Mouse (Mus musculus): ENCODE data around the gene Edn1. TPM values are rescaled to one million over a fixed set of nuclear protein-coding genes. Genes with fewer than 3 reads are reported as not detected.

The Edn1 gene
- polyA plus RNA-seq, 2 experiments: 2.4 to 4.0 TPM

DNA sequence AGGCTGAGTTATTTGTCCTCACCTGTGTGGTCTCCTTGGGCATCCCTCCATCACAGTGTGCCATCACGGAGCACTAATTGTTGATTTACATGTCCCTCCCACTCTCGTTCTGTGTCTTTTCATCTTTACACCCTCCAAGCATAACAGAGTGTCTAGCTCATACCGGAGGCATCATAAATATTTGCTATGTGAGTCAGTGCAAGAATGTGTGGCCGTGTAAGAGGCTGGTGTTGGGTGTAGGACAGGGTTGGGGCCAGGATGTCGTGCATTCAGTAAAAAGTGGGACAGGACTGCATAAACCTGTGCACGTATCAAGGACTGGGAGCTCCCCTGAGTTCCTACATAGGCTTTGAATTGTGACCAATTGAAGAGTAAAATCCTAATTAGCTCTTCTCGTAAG lies 50.4 kb downstream of the Edn1 start:
- ATAC-seq (ENCODE audit: low FRiP score, low read depth) (no peak), DNase-seq (ENCODE audit: low spot score) (no peak)
- Histone ChIP-seq H3K9me3 (ENCODE audit: control insufficient read depth, low read length) (no peaks in the 10 kb centered on the region), H3K27me3 (ENCODE audit: control insufficient read depth, insufficient read depth, low read length) (no peaks in the 10 kb centered on the region), H3K4me1 (ENCODE audit: control insufficient read depth, insufficient read depth, low read length) (no peaks in the 10 kb centered on the region), H3K4me3 (replicated peaks; ENCODE audit: low read length) (no peak overlapping the region), H3K4me2 (replicated peaks; ENCODE audit: low read depth, low read length, severe bottlenecking) (no peak overlapping the region), H3K9ac (ENCODE audit: low read depth, low read length, severe bottlenecking) (no peak overlapping the region), H3K27ac (replicated peaks; ENCODE audit: low read depth, low read length) (no peak overlapping the region), H3K36me3 (ENCODE audit: control insufficient read depth, insufficient read depth, low read length) (no peaks in the 10 kb centered on the region)
- WGBS: 71% methylated on average over 7 of the region's 7 CpGs
- TF ChIP-seq POLR2A (IDR thresholded peaks at IDR 0.05; ENCODE audit: borderline replicate concordance, extremely low read depth, insufficient read depth, insufficient read length): no peak

Other genes with a start within 250 kb of the Edn1 start
- gene Hivep1, start 249.5 kb upstream of the Edn1 start, polyA plus RNA-seq (2012; rRNA removed): 15.4 and 15.7 TPM in 2 replicates
- 13.4 and 13.6 TPM in 2 replicates for gene Hivep1, start 249.5 kb upstream of the Edn1 start, polyA plus RNA-seq (2014; fragmentation: Nextera tagmentation; extraction: Ambion mirVana)